Mouse (Mus musculus): ENCODE measurements around the gene Rbfox1. TPM values are rescaled to one million over a fixed set of nuclear protein-coding genes. Genes with fewer than 3 reads are reported as not detected.

Rbfox1 gene
- polyA plus RNA-seq, 1 experiment from 2014 or later = 4.7 TPM

DNA sequence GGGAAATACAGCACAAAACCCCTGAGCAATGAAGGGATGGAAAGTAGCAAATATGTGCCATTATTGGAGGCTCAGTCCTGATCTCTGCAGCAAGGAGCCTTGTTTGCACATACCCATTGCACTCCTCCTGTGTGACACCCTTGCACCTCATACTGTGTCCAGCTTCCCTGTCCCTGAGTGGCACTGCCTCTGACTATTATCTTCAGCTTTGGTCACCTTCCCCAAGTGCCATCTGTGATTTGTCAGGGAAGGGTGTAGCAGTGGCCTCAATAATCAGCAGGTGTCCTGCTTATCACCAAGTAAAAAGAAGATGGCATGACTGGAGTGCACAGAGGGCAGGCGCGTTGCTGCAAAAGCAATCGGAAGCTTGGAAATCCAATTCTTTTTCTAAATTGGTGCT, 1119.4 kb downstream of the Rbfox1 start:
- Histone ChIP-seq H3K4me3 (ENCODE audit: control insufficient read depth in 1 of 2, insufficient read depth in 1 of 2, low read depth in 1 of 2, low read length in 2 of 2) (no peak overlapping the region), H3K4me2 (ENCODE audit: low read length) (no peak overlapping the region), H3K9me3 (ENCODE audit: control insufficient read depth, low read length) (no peaks in the 10 kb centered on the region)

DNA sequence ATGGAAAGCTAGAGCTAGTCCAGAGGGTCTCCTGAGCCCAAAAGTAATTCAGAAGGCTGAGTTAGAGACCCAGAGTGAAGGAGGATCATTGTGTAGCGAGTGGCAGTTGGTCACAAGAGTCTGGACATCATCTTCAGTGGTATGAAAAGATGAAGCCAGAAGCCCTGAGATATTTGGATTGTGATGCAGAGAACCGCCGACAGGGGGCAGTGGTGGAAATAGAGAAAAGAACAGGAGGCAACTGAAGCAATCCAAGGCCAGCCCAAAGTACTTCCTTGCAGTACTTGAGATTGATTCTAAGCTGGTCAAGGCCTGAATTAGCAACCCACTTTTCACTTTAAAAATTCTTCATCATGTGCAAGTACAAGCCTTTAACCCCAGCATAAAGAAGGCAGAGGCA, 1120.3 kb downstream of the Rbfox1 start:
- Histone ChIP-seq H3K9me3 (ENCODE audit: control insufficient read depth, low read length) (no peaks in the 10 kb centered on the region), H3K4me2 (ENCODE audit: low read length) (no peak overlapping the region), H3K27me3 (ENCODE audit: control insufficient read depth, insufficient read depth, low read length) (no peaks in the 10 kb centered on the region), H3K36me3 (ENCODE audit: control insufficient read depth, insufficient read depth, low read length) (no peaks in the 10 kb centered on the region), H3K27ac (replicated peaks in 1 of 2; ENCODE audit: control insufficient read depth in 1 of 2, insufficient read depth in 1 of 2, low read depth in 2 of 2, low read length in 2 of 2) (no peak overlapping the region), H3K4me3 (ENCODE audit: control insufficient read depth in 1 of 2, insufficient read depth in 1 of 2, low read depth in 1 of 2, low read length in 2 of 2) (no peak overlapping the region), H3K4me1 (ENCODE audit: control insufficient read depth in 2 of 2, insufficient read depth in 2 of 2, low read length in 2 of 2) (no peaks in the 10 kb centered on the region), H3K9ac (ENCODE audit: low read length) (no peak overlapping the region)
- no peak for ATAC-seq (ENCODE audit: insufficient number of reproducible peaks, insufficient read depth, low FRiP score, low read depth)
- WGBS = 17% methylated on average over 3 of the region's 3 CpGs

More for the DNA sequence above, 1119.4 kb downstream of the Rbfox1 start:
- H3K4me1 ChIP-seq (ENCODE audit: control insufficient read depth in 2 of 2, insufficient read depth in 2 of 2, low read length in 2 of 2) = no peaks in the 10 kb centered on the region
- H3K27ac ChIP-seq (replicated peaks in 1 of 2; ENCODE audit: control insufficient read depth in 1 of 2, insufficient read depth in 1 of 2, low read depth in 2 of 2, low read length in 2 of 2) = no peak overlapping the region
- no peaks in the 10 kb centered on the region for H3K27me3 ChIP-seq (ENCODE audit: control insufficient read depth, insufficient read depth, low read length)
- ATAC-seq (ENCODE audit: insufficient number of reproducible peaks, insufficient read depth, low FRiP score, low read depth) = no peak
- no peak overlapping the region for H3K9ac ChIP-seq (ENCODE audit: low read length)
- H3K36me3 ChIP-seq (ENCODE audit: control insufficient read depth, insufficient read depth, low read length) = no peaks in the 10 kb centered on the region
- 77% methylated on average over 3 of the region's 3 CpGs for WGBS

DNA sequence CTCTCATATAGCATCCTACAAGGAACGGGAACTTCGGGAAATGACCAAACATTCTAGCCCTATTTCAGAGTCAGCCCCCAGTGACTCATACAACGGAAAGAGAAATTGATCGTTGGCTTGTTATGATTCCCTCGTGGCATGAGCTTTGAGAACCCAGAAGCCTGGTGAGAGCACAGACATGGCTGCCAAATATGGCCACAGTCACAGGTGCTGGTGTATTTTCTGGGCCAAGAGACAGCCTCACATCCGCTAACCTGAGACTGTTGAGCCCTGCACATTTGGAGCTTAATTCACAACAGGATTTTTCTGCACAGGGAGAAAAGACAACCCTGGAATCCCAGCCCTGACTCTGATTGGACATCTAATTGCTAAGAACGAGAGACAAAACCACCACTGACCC, 1132.2 kb downstream of the Rbfox1 start:
- 80% methylated on average over 7 of the region's 7 CpGs for WGBS
- no peak overlapping the region for H3K27ac ChIP-seq (replicated peaks in 1 of 2; ENCODE audit: control insufficient read depth in 1 of 2, insufficient read depth in 1 of 2, low read depth in 2 of 2, low read length in 2 of 2)
- H3K4me3 ChIP-seq (ENCODE audit: control insufficient read depth in 1 of 2, insufficient read depth in 1 of 2, low read depth in 1 of 2, low read length in 2 of 2) = no peak overlapping the region
- H3K9ac ChIP-seq (ENCODE audit: low read length) = no peak overlapping the region
- no peaks in the 10 kb centered on the region for H3K4me1 ChIP-seq (ENCODE audit: control insufficient read depth in 2 of 2, insufficient read depth in 2 of 2, low read length in 2 of 2)
- no peaks in the 10 kb centered on the region for H3K36me3 ChIP-seq (ENCODE audit: control insufficient read depth, insufficient read depth, low read length)
- no peaks in the 10 kb centered on the region for H3K27me3 ChIP-seq (ENCODE audit: control insufficient read depth, insufficient read depth, low read length)
- ATAC-seq (ENCODE audit: insufficient number of reproducible peaks, insufficient read depth, low FRiP score, low read depth) = no peak
- H3K4me2 ChIP-seq (ENCODE audit: low read length) = no peak overlapping the region
- H3K9me3 ChIP-seq (ENCODE audit: control insufficient read depth, low read length) = no peaks in the 10 kb centered on the region

DNA sequence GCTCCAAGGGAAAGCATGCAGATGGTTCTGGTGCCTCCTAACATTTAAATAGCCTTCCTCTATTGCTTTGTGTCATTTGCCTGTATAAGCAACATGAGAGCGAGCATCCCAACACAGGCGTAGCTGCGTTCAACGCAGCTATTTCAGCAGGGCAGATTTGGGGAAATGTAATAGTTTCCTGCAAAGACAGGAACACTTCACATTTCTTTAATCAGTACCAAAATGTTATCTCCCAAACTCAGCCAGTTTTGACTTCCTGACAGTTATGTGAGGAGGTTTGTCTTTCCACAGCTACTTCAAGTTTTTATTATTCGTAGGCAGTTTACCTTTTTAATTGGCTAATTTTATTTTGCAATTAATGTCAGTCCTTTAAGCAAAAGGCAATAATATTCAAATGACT, 1149.1 kb downstream of the Rbfox1 start:
- H3K36me3 ChIP-seq (ENCODE audit: control insufficient read depth, insufficient read depth, low read length) = no peaks in the 10 kb centered on the region
- no peak overlapping the region for H3K27ac ChIP-seq (replicated peaks in 1 of 2; ENCODE audit: control insufficient read depth in 1 of 2, insufficient read depth in 1 of 2, low read depth in 2 of 2, low read length in 2 of 2)
- 54% methylated on average over 5 of the region's 5 CpGs for WGBS
- ATAC-seq (ENCODE audit: insufficient number of reproducible peaks, insufficient read depth, low FRiP score, low read depth) = no peak
- H3K9me3 ChIP-seq (ENCODE audit: control insufficient read depth, low read length) = no peaks in the 10 kb centered on the region
- H3K9ac ChIP-seq (ENCODE audit: low read length) = no peak overlapping the region
- peaks cover 25% of the 10 kb centered on the region for H3K27me3 ChIP-seq (ENCODE audit: control insufficient read depth, insufficient read depth, low read length)
- no peaks in the 10 kb centered on the region for H3K4me1 ChIP-seq (ENCODE audit: control insufficient read depth in 2 of 2, insufficient read depth in 2 of 2, low read length in 2 of 2)
- no peak overlapping the region for H3K4me3 ChIP-seq (ENCODE audit: control insufficient read depth in 1 of 2, insufficient read depth in 1 of 2, low read depth in 1 of 2, low read length in 2 of 2)
- H3K4me2 ChIP-seq (ENCODE audit: low read length) = no peak overlapping the region

DNA sequence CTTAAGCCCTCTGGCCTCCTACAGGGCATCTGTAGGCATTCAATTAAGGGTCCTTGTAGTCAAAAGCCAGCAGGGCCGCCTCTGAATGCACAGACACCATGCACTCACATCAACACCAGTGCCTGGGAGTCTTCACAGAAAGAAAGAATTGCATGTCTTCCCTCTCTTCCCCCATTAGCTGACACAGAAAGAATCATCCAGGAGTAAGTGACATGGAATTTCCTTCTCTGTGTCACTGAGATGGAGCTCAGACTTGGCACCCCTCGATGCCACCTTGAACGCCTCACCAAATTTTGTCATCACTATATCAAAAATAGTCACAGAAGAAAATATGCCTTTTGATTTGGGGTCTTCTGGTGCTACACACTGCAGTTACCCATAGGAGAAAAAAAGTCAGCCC, 1151.4 kb downstream of the Rbfox1 start:
- Histone ChIP-seq H3K36me3 (ENCODE audit: control insufficient read depth, insufficient read depth, low read length) (no peaks in the 10 kb centered on the region), H3K27me3 (ENCODE audit: control insufficient read depth, insufficient read depth, low read length) (peaks cover 44% of the 10 kb centered on the region), H3K4me3 (ENCODE audit: control insufficient read depth in 1 of 2, insufficient read depth in 1 of 2, low read depth in 1 of 2, low read length in 2 of 2) (no peak overlapping the region), H3K4me1 (ENCODE audit: control insufficient read depth in 2 of 2, insufficient read depth in 2 of 2, low read length in 2 of 2) (peaks cover 0 to 2% of the 10 kb centered on the region in 2 experiments; a peak in 1 of 4 replicates), H3K27ac (replicated peaks in 1 of 2; ENCODE audit: control insufficient read depth in 1 of 2, insufficient read depth in 1 of 2, low read depth in 2 of 2, low read length in 2 of 2) (no peak overlapping the region), H3K9me3 (ENCODE audit: control insufficient read depth, low read length) (no peaks in the 10 kb centered on the region), H3K9ac (ENCODE audit: low read length) (no peak overlapping the region), H3K4me2 (ENCODE audit: low read length) (no peak overlapping the region)
- WGBS = 63% methylated on average over 3 of the region's 3 CpGs
- no peak for ATAC-seq (ENCODE audit: insufficient number of reproducible peaks, insufficient read depth, low FRiP score, low read depth)

DNA sequence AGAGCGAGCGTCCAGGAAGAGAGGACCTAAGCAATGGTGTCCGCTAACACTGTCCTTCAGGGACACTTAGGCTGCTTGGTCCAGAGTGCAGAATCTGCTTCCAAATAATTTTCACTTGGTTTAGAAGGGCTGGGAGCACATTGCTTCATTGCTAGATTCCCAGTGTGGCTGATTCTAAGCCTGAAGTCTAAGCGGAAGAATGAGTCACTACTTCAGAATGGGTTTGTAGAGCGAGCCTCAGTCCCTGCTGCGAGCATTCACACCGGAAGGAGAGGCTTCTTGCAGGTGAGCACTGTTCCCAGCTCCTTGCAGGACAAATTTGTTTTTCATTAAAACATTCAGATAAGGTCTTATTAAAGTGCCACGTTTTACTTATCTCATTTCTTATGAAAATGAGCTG, 1151.8 kb downstream of the Rbfox1 start:
- no peak overlapping the region for H3K9ac ChIP-seq (ENCODE audit: low read length)
- ATAC-seq (ENCODE audit: insufficient number of reproducible peaks, insufficient read depth, low FRiP score, low read depth) = no peak
- 38% methylated on average over 8 of the region's 8 CpGs for WGBS
- no peak overlapping the region for H3K4me2 ChIP-seq (ENCODE audit: low read length)
- H3K4me3 ChIP-seq (ENCODE audit: control insufficient read depth in 1 of 2, insufficient read depth in 1 of 2, low read depth in 1 of 2, low read length in 2 of 2) = no peak overlapping the region
- H3K4me1 ChIP-seq (ENCODE audit: control insufficient read depth in 2 of 2, insufficient read depth in 2 of 2, low read length in 2 of 2) = peaks cover 0 to 2% of the 10 kb centered on the region in 2 experiments; a peak in 1 of 4 replicates
- H3K36me3 ChIP-seq (ENCODE audit: control insufficient read depth, insufficient read depth, low read length) = no peaks in the 10 kb centered on the region
- no peak overlapping the region for H3K27ac ChIP-seq (replicated peaks in 1 of 2; ENCODE audit: control insufficient read depth in 1 of 2, insufficient read depth in 1 of 2, low read depth in 2 of 2, low read length in 2 of 2)
- H3K27me3 ChIP-seq (ENCODE audit: control insufficient read depth, insufficient read depth, low read length) = peaks cover 48% of the 10 kb centered on the region
- no peaks in the 10 kb centered on the region for H3K9me3 ChIP-seq (ENCODE audit: control insufficient read depth, low read length)

DNA sequence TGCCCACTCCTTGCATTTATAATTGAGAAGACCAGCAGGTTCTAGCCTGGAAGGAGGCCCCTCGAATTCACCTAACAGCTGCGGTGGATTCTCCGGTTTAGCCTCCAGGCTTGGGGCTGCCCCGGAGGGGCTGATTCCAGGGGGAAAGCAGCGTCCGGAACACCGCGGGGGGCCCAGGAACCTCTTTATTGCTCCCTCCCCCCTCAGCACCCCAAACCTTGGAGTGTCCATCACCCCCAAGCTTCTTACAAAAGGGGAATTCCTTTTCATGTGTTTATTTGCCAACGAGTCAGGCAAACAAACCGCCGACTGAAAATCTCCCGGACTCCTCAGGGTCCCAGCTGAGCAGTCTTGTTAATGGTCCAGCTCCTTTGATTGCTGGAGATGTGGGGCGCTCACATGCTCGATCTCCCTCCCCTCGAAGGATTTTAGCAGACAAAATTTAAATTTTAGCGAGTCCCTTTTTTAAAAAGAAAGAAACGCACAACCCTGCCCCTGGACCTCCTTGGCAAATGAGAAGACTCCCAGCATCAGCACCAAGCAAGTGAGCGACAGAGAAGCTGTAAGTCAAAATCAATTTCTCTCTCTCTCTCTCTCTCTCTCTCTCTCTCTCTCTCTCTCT, 1153.6 kb downstream of the Rbfox1 start:
- WGBS = 3% methylated on average over 18 of the region's 18 CpGs
- Histone ChIP-seq H3K4me1 (ENCODE audit: control insufficient read depth in 2 of 2, insufficient read depth in 2 of 2, low read length in 2 of 2) (peaks cover 0 to 2% of the 10 kb centered on the region in 2 experiments; a peak in 1 of 4 replicates), H3K9me3 (ENCODE audit: control insufficient read depth, low read length) (no peaks in the 10 kb centered on the region), H3K27ac (replicated peaks in 1 of 2; ENCODE audit: control insufficient read depth in 1 of 2, insufficient read depth in 1 of 2, low read depth in 2 of 2, low read length in 2 of 2) (no peak overlapping the region), H3K4me2 (ENCODE audit: low read length) (peak overlapping the region; percentile 59), H3K9ac (ENCODE audit: low read length) (peak overlapping the region; percentile 25; the same call in 1 of the 2 replicates), H3K4me3 (ENCODE audit: control insufficient read depth in 1 of 2, insufficient read depth in 1 of 2, low read depth in 1 of 2, low read length in 2 of 2) (peak overlapping the region; percentile 23 to 31; a peak in 3 of 4 replicates), H3K27me3 (ENCODE audit: control insufficient read depth, insufficient read depth, low read length) (peaks cover 50% of the 10 kb centered on the region), H3K36me3 (ENCODE audit: control insufficient read depth, insufficient read depth, low read length) (no peaks in the 10 kb centered on the region)
- no peak for ATAC-seq (ENCODE audit: insufficient number of reproducible peaks, insufficient read depth, low FRiP score, low read depth)
